Mouse (Mus musculus) ovary, adult 18-20 months (tissue): ENCODE results near the gene Gng2.

Source experiments
- DNase-seq: peaks from one replicate; pipeline ENCODE4 v3.0.0; 2022; ENCODE audit warnings: low spot score, mixed read lengths

Gene Gng2

GRCm38 (mm10) chr14:19976421-19977270 is 781 bp downstream of the Gng2 start:
- DNase-seq: peak; percentile 57

GRCm38 (mm10) chr14:19974978-19975493 is 2.4 kb downstream of the Gng2 start:
- DNase-seq: no peak

- DNase-seq: no peak
Observed at GRCm38 (mm10) chr14:19974429-19974828, 3.0 kb downstream of the Gng2 start.

- no peak for DNase-seq
Observed at GRCm38 (mm10) chr14:19972316-19973029, 5.0 kb downstream of the Gng2 start.

- DNase-seq: no peak
Observed at GRCm38 (mm10) chr14:19970845-19971244, 6.6 kb downstream of the Gng2 start.

- no peak for DNase-seq
Observed at GRCm38 (mm10) chr14:19970106-19970785, 7.2 kb downstream of the Gng2 start.

GRCm38 (mm10) chr14:19969566-19969965 is 7.9 kb downstream of the Gng2 start:
- no peak for DNase-seq

- no peak for DNase-seq
Observed at GRCm38 (mm10) chr14:19969011-19969521, 8.4 kb downstream of the Gng2 start.

GRCm38 (mm10) chr14:19968321-19969010 is 9.0 kb downstream of the Gng2 start:
- no peak for DNase-seq

GRCm38 (mm10) chr14:19967482-19967881 is 9.9 kb downstream of the Gng2 start:
- DNase-seq: no peak

- DNase-seq: no peak
Observed at GRCm38 (mm10) chr14:19963961-19964505, 13.4 kb downstream of the Gng2 start.

GRCm38 (mm10) chr14:19961924-19962915 is 15.2 kb downstream of the Gng2 start:
- DNase-seq: no peak

- no peak for DNase-seq
Observed at GRCm38 (mm10) chr14:19959860-19960259, 17.6 kb downstream of the Gng2 start.

GRCm38 (mm10) chr14:19955077-19955476 is 22.4 kb downstream of the Gng2 start:
- no peak for DNase-seq

- DNase-seq: no peak
Observed at GRCm38 (mm10) chr14:19950812-19951211, 26.6 kb downstream of the Gng2 start.

GRCm38 (mm10) chr14:19949475-19949874 is 28.0 kb downstream of the Gng2 start:
- DNase-seq: no peak

GRCm38 (mm10) chr14:19946221-19946620 is 31.2 kb downstream of the Gng2 start:
- no peak for DNase-seq

GRCm38 (mm10) chr14:19942732-19943131 is 34.7 kb downstream of the Gng2 start:
- no peak for DNase-seq

- DNase-seq: no peak
Observed at GRCm38 (mm10) chr14:19942329-19942728, 35.1 kb downstream of the Gng2 start.

GRCm38 (mm10) chr14:19940066-19940465 is 37.4 kb downstream of the Gng2 start:
- no peak for DNase-seq
